Mouse (Mus musculus): ENCODE measurements around the gene Tcirg1. TPM values are rescaled to one million over a fixed set of nuclear protein-coding genes. Genes with fewer than 3 reads are reported as not detected.

Gene Tcirg1
- polyA plus RNA-seq (2012; rRNA removed) (47.1 and 48.6 TPM in 2 replicates), polyA plus RNA-seq (2014; fragmentation: Nextera tagmentation; extraction: Ambion mirVana) (15.4 and 15.6 TPM in 2 replicates)

GRCm38 (mm10) chr19:3906795-3907786 is at the start of gene Tcirg1:
Gene Tcirg1 (minus strand): TSS chr19:3907133.
- ATAC-seq (ENCODE audit: insufficient read depth) (peak; percentile 81), DNase-seq (ENCODE audit: low read depth in 3 of 3, low spot score in 3 of 3) (peak; percentile 47 to 55 (median 55))
- Histone ChIP-seq H3K27me3 (ENCODE audit: control insufficient read depth, insufficient read depth, low read length) (no peaks in the 10 kb centered on the region), H3K9ac (replicated peaks) (peak within 1 kb of the TSS; percentile 61), H3K4me3 (ENCODE audit: insufficient read depth in 1 of 2, low read depth in 2 of 2, low read length in 2 of 2) (peak within 1 kb of the TSS; percentile 66 to 70), H3K27ac (no peak within 1 kb of the TSS; the same call in 1 of the 2 replicates), H3K9me3 (ENCODE audit: control insufficient read depth, low read length) (no peaks in the 10 kb centered on the region), H3K4me2 (ENCODE audit: low read depth) (peak within 1 kb of the TSS; percentile 86), H3K36me3 (replicated peaks; ENCODE audit: control insufficient read depth, insufficient read depth, low read depth) (peaks cover 5% of the 10 kb centered on the region), H3K4me1 (replicated peaks; ENCODE audit: control insufficient read depth in 2 of 2, insufficient read depth in 2 of 2, low read length in 1 of 2) (peaks cover 6 to 21% of the 10 kb centered on the region in 2 experiments)
- 3% methylated on average over 36 of the region's 36 CpGs for WGBS (ENCODE audit: insufficient replicate concordance)
- TF ChIP-seq EP300 (IDR thresholded peaks at IDR 0.05; ENCODE audit: low read depth) = no peak

DNA sequence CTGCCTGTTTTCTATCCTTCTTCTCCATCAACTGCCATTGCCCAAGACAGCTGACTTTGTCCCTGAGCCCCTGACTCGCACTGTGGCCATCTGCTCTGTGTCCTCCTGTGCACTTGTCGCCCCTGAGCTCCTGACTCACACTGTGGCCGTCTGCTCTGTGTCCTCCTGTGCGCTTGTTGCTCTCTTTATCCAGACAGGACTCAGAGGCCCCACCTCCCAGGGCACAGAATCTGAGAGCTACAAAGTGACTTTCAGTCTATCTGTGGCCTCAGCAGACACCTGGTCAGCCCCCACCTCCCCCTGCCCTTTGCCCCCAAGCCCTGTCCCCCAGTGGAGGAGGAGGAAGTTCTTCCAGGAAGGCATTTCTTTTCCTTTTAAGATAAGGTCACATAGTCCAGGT is 48.9 kb upstream of the Tcirg1 start:
- no peak overlapping the region for H3K4me3 ChIP-seq (ENCODE audit: insufficient read depth in 1 of 2, low read depth in 2 of 2, low read length in 2 of 2)
- ATAC-seq (ENCODE audit: insufficient read depth) = no peak

DNA sequence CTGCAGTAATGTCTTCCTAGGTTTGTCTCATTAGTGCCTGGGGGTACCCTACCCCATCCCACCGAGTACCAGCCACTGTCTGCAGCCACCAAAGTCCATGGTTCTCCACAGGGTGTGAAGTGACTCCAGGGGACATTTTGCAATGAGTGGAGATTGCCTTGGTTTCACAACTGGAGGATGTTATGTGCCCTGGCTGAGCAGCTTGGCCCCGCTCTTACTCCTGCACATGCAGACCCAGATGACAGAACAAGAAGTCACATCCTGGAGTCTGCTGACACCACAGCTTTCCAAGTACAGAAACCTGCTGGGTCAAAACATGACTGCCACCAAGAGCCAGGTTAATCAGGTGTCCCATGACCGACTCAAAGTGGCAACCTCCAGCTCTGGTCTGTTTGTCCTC is 48.1 kb upstream of the Tcirg1 start:
- ATAC-seq (ENCODE audit: insufficient read depth) (no peak), DNase-seq (ENCODE audit: low read depth in 3 of 3, low spot score in 3 of 3) (no peak)
- Histone ChIP-seq H3K27ac (no peak overlapping the region), H3K9ac (replicated peaks) (no peak overlapping the region), H3K36me3 (replicated peaks; ENCODE audit: control insufficient read depth, insufficient read depth, low read depth) (no peaks in the 10 kb centered on the region), H3K9me3 (ENCODE audit: control insufficient read depth, low read length) (no peaks in the 10 kb centered on the region), H3K4me3 (ENCODE audit: insufficient read depth in 1 of 2, low read depth in 2 of 2, low read length in 2 of 2) (no peak overlapping the region), H3K4me2 (ENCODE audit: low read depth) (no peak overlapping the region), H3K27me3 (ENCODE audit: control insufficient read depth, insufficient read depth, low read length) (no peaks in the 10 kb centered on the region), H3K4me1 (replicated peaks; ENCODE audit: control insufficient read depth in 2 of 2, insufficient read depth in 2 of 2, low read length in 1 of 2) (no peaks in the 10 kb centered on the region)
- TF ChIP-seq CTCF (IDR thresholded peaks at IDR 0.05; ENCODE audit: low read depth) = no peak
- no peak for TF ChIP-seq EP300 (IDR thresholded peaks at IDR 0.05; ENCODE audit: low read depth)
- WGBS (ENCODE audit: insufficient replicate concordance) = 57% methylated on average over 3 of the region's 3 CpGs

More for the DNA sequence above, 48.9 kb upstream of the Tcirg1 start:
- Histone ChIP-seq H3K27ac (no peak overlapping the region), H3K27me3 (ENCODE audit: control insufficient read depth, insufficient read depth, low read length) (no peaks in the 10 kb centered on the region), H3K36me3 (replicated peaks; ENCODE audit: control insufficient read depth, insufficient read depth, low read depth) (no peaks in the 10 kb centered on the region), H3K4me2 (ENCODE audit: low read depth) (no peak overlapping the region), H3K9me3 (ENCODE audit: control insufficient read depth, low read length) (no peaks in the 10 kb centered on the region), H3K9ac (replicated peaks) (no peak overlapping the region), H3K4me1 (replicated peaks; ENCODE audit: control insufficient read depth in 2 of 2, insufficient read depth in 2 of 2, low read length in 1 of 2) (no peaks in the 10 kb centered on the region)
- WGBS (ENCODE audit: insufficient replicate concordance) = 34% methylated on average over 4 of the region's 4 CpGs
- TF ChIP-seq CTCF (IDR thresholded peaks at IDR 0.05; ENCODE audit: low read depth) = no peak
- TF ChIP-seq EP300 (IDR thresholded peaks at IDR 0.05; ENCODE audit: low read depth) = no peak
- no peak for DNase-seq (ENCODE audit: low read depth in 3 of 3, low spot score in 3 of 3)

- Histone ChIP-seq H3K4me3 (ENCODE audit: insufficient read depth in 1 of 2, low read depth in 2 of 2, low read length in 2 of 2) (no peak overlapping the region), H3K4me1 (replicated peaks; ENCODE audit: control insufficient read depth in 2 of 2, insufficient read depth in 2 of 2, low read length in 1 of 2) (no peaks in the 10 kb centered on the region), H3K9me3 (ENCODE audit: control insufficient read depth, low read length) (no peaks in the 10 kb centered on the region), H3K9ac (replicated peaks) (no peak overlapping the region), H3K4me2 (ENCODE audit: low read depth) (no peak overlapping the region), H3K36me3 (replicated peaks; ENCODE audit: control insufficient read depth, insufficient read depth, low read depth) (no peaks in the 10 kb centered on the region), H3K27ac (no peak overlapping the region), H3K27me3 (ENCODE audit: control insufficient read depth, insufficient read depth, low read length) (no peaks in the 10 kb centered on the region)
- WGBS (ENCODE audit: insufficient replicate concordance) = 24% methylated on average over 1 of the region's 1 CpGs
- ATAC-seq (ENCODE audit: insufficient read depth) = no peak
- TF ChIP-seq CTCF (IDR thresholded peaks at IDR 0.05; ENCODE audit: low read depth) (no peak), EP300 (IDR thresholded peaks at IDR 0.05; ENCODE audit: low read depth) (no peak)
- no peak for DNase-seq (ENCODE audit: low read depth in 3 of 3, low spot score in 3 of 3)
These were observed 45.2 kb upstream of the Tcirg1 start for GRCm38 (mm10) chr19:3952099-3952498.

DNA sequence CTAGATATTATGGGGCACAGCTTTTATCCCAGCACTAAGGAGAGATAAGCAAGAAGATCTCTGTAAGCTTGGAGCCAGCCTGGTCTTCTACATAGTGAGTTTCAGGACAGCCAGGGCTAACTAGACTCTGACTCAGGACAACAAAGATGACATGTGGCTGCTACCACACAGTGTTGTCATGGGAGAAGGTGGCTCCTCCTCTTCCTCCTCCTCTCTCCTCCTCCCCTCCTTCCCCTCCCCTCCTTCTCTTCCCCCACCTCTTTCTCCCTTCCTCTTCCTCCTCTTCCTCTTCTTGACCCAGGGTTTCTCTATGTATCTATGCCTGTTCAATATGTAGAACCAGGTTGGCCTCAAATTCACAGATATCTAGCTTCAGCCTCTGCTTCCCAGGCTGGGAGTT is 44.5 kb upstream of the Tcirg1 start:
- H3K36me3 ChIP-seq (replicated peaks; ENCODE audit: control insufficient read depth, insufficient read depth, low read depth) = no peaks in the 10 kb centered on the region
- no peak overlapping the region for H3K27ac ChIP-seq
- no peak for DNase-seq (ENCODE audit: low read depth in 3 of 3, low spot score in 3 of 3)
- TF ChIP-seq EP300 (IDR thresholded peaks at IDR 0.05; ENCODE audit: low read depth) (no peak), CTCF (IDR thresholded peaks at IDR 0.05; ENCODE audit: low read depth) (no peak)
- no peak overlapping the region for H3K4me2 ChIP-seq (ENCODE audit: low read depth)
- no peak overlapping the region for H3K9ac ChIP-seq (replicated peaks)
- H3K9me3 ChIP-seq (ENCODE audit: control insufficient read depth, low read length) = no peaks in the 10 kb centered on the region
- no peak for ATAC-seq (ENCODE audit: insufficient read depth)
- no peaks in the 10 kb centered on the region for H3K27me3 ChIP-seq (ENCODE audit: control insufficient read depth, insufficient read depth, low read length)
- H3K4me1 ChIP-seq (replicated peaks; ENCODE audit: control insufficient read depth in 2 of 2, insufficient read depth in 2 of 2, low read length in 1 of 2) = no peaks in the 10 kb centered on the region; a peak in 1 of 4 replicates
- no peak overlapping the region for H3K4me3 ChIP-seq (ENCODE audit: insufficient read depth in 1 of 2, low read depth in 2 of 2, low read length in 2 of 2)

Measured in liver, embryonic 14.5 days (tissue).